Mouse (Mus musculus): ENCODE measurements around the gene Zrsr1. TPM values are rescaled to one million over a fixed set of nuclear protein-coding genes. Genes with fewer than 3 reads are reported as not detected.

Zrsr1 gene
- polyA plus RNA-seq, 1 experiment from 2014 or later = 2.7 TPM

DNA sequence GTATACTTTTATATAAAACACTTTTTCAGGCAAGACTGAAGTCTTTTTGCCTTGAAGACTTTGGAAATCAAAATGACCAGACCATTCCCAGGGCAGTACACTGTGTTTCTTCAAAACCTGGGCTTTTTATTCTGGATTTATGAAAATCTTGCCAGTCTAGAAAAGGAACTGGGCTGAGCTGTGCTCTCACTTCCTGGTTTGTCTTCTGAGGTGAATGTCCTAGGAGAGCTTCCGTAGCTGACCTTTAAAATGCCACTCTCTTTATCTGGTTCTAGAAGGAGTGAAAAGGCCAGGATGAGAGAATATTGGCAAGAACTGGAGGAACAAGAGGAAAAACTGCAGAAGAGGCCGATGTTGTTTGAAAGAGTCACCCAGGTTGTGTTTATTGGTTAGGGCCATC, 51.4 kb downstream of the Zrsr1 start:
- Histone ChIP-seq H3K27me3 (ENCODE audit: insufficient read depth, poor library complexity, severe bottlenecking) (no peaks in the 10 kb centered on the region), H3K4me3 (no peak overlapping the region), H3K4me1 (replicated peaks) (0 out of 2 replicates have a peak, but pooled peaks cover 3% of the 10 kb centered on the region), H3K36me3 (no peaks in the 10 kb centered on the region), H3K9me3 (no peaks in the 10 kb centered on the region; the same call in 1 of the 2 replicates), H3K27ac (no peak overlapping the region)
- DNase-seq (ENCODE audit: low spot score) = no peak
- 94% methylated on average over 2 of the region's 2 CpGs for WGBS

DNA sequence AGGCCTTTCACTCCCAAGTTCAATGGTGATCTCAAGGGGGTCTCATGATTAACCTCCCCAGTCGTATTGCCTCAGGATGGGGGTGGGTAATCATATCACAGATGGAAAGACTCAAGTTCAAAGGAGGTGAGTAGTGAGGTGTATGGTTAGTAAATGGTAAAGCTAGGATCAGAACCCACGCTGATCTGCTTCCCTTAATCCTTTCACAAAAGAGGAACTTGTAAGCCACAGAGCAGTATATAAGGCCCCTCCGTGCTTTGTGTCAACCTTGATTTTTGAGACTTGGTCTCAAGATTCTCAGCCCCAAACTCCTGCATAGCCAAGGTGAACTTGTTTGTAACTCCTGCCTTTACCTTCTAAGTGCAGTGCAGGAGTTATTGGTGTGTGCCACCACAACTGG, 52.4 kb downstream of the Zrsr1 start:
- H3K27me3 ChIP-seq (ENCODE audit: insufficient read depth, poor library complexity, severe bottlenecking) = no peaks in the 10 kb centered on the region
- no peak overlapping the region for H3K27ac ChIP-seq
- 79% methylated on average over 3 of the region's 3 CpGs for WGBS
- H3K4me1 ChIP-seq (replicated peaks) = 0 out of 2 replicates have a peak, but pooled peaks cover 3% of the 10 kb centered on the region
- no peak overlapping the region for H3K4me3 ChIP-seq
- H3K9me3 ChIP-seq = no peaks in the 10 kb centered on the region
- no peaks in the 10 kb centered on the region for H3K36me3 ChIP-seq
- DNase-seq (ENCODE audit: low spot score) = no peak

Other genes starting within 250 kb of the Zrsr1 start
- 1.2 and 2.1 TPM in 2 replicates for gene B3gnt2, start 111.0 kb upstream of the Zrsr1 start, polyA plus RNA-seq (2016; fragmentation: Nextera tagmentation; extraction: Ambion mirVana)
- 3.3 and 4.5 TPM in 2 replicates for gene Gm28048, start 10.1 kb downstream of the Zrsr1 start, polyA plus RNA-seq (2016; fragmentation: Nextera tagmentation; extraction: Ambion mirVana)
- gene Commd1, start 10.4 kb downstream of the Zrsr1 start, polyA plus RNA-seq (2016; fragmentation: Nextera tagmentation; extraction: Ambion mirVana) = 374 and 405 TPM in 2 replicates
- gene Cct4, start 18.5 kb downstream of the Zrsr1 start, polyA plus RNA-seq (2016; fragmentation: Nextera tagmentation; extraction: Ambion mirVana) = 387 and 408 TPM in 2 replicates
- gene Fam161a, start 35.5 kb downstream of the Zrsr1 start, polyA plus RNA-seq (2016; fragmentation: Nextera tagmentation; extraction: Ambion mirVana) = 2.9 and 4.0 TPM in 2 replicates